Mouse (Mus musculus): ENCODE results near the gene Txnrd2. TPM values are rescaled to one million over a fixed set of nuclear protein-coding genes. Genes with fewer than 3 reads are reported as not detected.

Txnrd2 gene
- polyA plus RNA-seq, 1 experiment from 2014 or later, result 22.7 TPM

GRCm38 (mm10) chr16:18452361-18452862 is 26.2 kb downstream of the Txnrd2 start:
- Histone ChIP-seq H3K9me3 (ENCODE audit: control insufficient read depth, low read length) (no peaks in the 10 kb centered on the region), H3K36me3 (ENCODE audit: control insufficient read depth, insufficient read depth, low read length) (no peaks in the 10 kb centered on the region), H3K4me1 (ENCODE audit: control insufficient read depth, insufficient read depth, low read length) (no peaks in the 10 kb centered on the region), H3K4me3 (ENCODE audit: low read depth, low read length) (no peak overlapping the region), H3K4me2 (no peak overlapping the region), H3K27me3 (ENCODE audit: control insufficient read depth, insufficient read depth, low read length) (no peaks in the 10 kb centered on the region), H3K27ac (ENCODE audit: low read depth, low read length) (no peak overlapping the region), H3K9ac (ENCODE audit: low read length) (no peak overlapping the region)
- WGBS, result 87% methylated on average over 8 of the region's 8 CpGs
- DNase-seq (ENCODE audit: low spot score, missing footprints) (peak; percentile 60), ATAC-seq (ENCODE audit: low FRiP score) (no peak)

GRCm38 (mm10) chr16:18453846-18454245 is 27.7 kb downstream of the Txnrd2 start:
- Histone ChIP-seq H3K4me2 (no peak overlapping the region), H3K27ac (ENCODE audit: low read depth, low read length) (no peak overlapping the region), H3K9ac (ENCODE audit: low read length) (no peak overlapping the region), H3K27me3 (ENCODE audit: control insufficient read depth, insufficient read depth, low read length) (no peaks in the 10 kb centered on the region), H3K9me3 (ENCODE audit: control insufficient read depth, low read length) (no peaks in the 10 kb centered on the region), H3K4me1 (ENCODE audit: control insufficient read depth, insufficient read depth, low read length) (peaks cover 2% of the 10 kb centered on the region; the same call in 1 of the 2 replicates), H3K4me3 (ENCODE audit: low read depth, low read length) (no peak overlapping the region), H3K36me3 (ENCODE audit: control insufficient read depth, insufficient read depth, low read length) (no peaks in the 10 kb centered on the region)
- WGBS, result 39% methylated on average over 5 of the region's 5 CpGs
- ATAC-seq (ENCODE audit: low FRiP score) (peak; percentile 30; the same call in 1 of the 2 replicates), DNase-seq (ENCODE audit: low spot score, missing footprints) (peak; percentile 56)

- H3K36me3 ChIP-seq (ENCODE audit: control insufficient read depth, insufficient read depth, low read length), result no peaks in the 10 kb centered on the region
- peaks cover 17% of the 10 kb centered on the region for H3K4me1 ChIP-seq (ENCODE audit: control insufficient read depth, insufficient read depth, low read length)
- H3K4me3 ChIP-seq (ENCODE audit: low read depth, low read length), result no peak overlapping the region
- no peaks in the 10 kb centered on the region for H3K27me3 ChIP-seq (ENCODE audit: control insufficient read depth, insufficient read depth, low read length)
- H3K9ac ChIP-seq (ENCODE audit: low read length), result no peak overlapping the region
- WGBS, result 89% methylated on average over 6 of the region's 6 CpGs
- H3K9me3 ChIP-seq (ENCODE audit: control insufficient read depth, low read length), result no peaks in the 10 kb centered on the region
- no peak overlapping the region for H3K27ac ChIP-seq (ENCODE audit: low read depth, low read length)
- ATAC-seq (ENCODE audit: low FRiP score) (no peak), DNase-seq (ENCODE audit: low spot score, missing footprints) (peak; percentile 66)
- H3K4me2 ChIP-seq, result no peak overlapping the region
Observed at GRCm38 (mm10) chr16:18455407-18455806, 29.2 kb downstream of the Txnrd2 start.

GRCm38 (mm10) chr16:18458661-18459060 is 32.5 kb downstream of the Txnrd2 start:
- Histone ChIP-seq H3K4me2 (no peak overlapping the region), H3K36me3 (ENCODE audit: control insufficient read depth, insufficient read depth, low read length) (no peaks in the 10 kb centered on the region), H3K9me3 (ENCODE audit: control insufficient read depth, low read length) (no peaks in the 10 kb centered on the region), H3K4me1 (ENCODE audit: control insufficient read depth, insufficient read depth, low read length) (peaks cover 17% of the 10 kb centered on the region), H3K27me3 (ENCODE audit: control insufficient read depth, insufficient read depth, low read length) (no peaks in the 10 kb centered on the region), H3K27ac (ENCODE audit: low read depth, low read length) (no peak overlapping the region), H3K9ac (ENCODE audit: low read length) (no peak overlapping the region), H3K4me3 (ENCODE audit: low read depth, low read length) (no peak overlapping the region)
- DNase-seq (ENCODE audit: low spot score, missing footprints), result no peak
- no peak for ATAC-seq (ENCODE audit: low FRiP score)

- H3K4me1 ChIP-seq (ENCODE audit: control insufficient read depth, insufficient read depth, low read length), result peaks cover 17% of the 10 kb centered on the region
- no peak overlapping the region for H3K4me3 ChIP-seq (ENCODE audit: low read depth, low read length)
- peak; percentile 90 for DNase-seq (ENCODE audit: low spot score, missing footprints)
- H3K9me3 ChIP-seq (ENCODE audit: control insufficient read depth, low read length), result no peaks in the 10 kb centered on the region
- no peaks in the 10 kb centered on the region for H3K36me3 ChIP-seq (ENCODE audit: control insufficient read depth, insufficient read depth, low read length)
- WGBS, result 8% methylated on average over 12 of the region's 12 CpGs
- 0 out of 2 replicates have a peak, but pooled peaks have one; percentile 4 for ATAC-seq (ENCODE audit: low FRiP score)
- peak overlapping the region; percentile 47 for H3K9ac ChIP-seq (ENCODE audit: low read length)
- H3K4me2 ChIP-seq, result peak overlapping the region; percentile 32
- peak overlapping the region; percentile 51 for H3K27ac ChIP-seq (ENCODE audit: low read depth, low read length)
- H3K27me3 ChIP-seq (ENCODE audit: control insufficient read depth, insufficient read depth, low read length), result no peaks in the 10 kb centered on the region
Observed at GRCm38 (mm10) chr16:18459335-18459954, 33.3 kb downstream of the Txnrd2 start.

- no peaks in the 10 kb centered on the region for H3K36me3 ChIP-seq (ENCODE audit: control insufficient read depth, insufficient read depth, low read length)
- no peak overlapping the region for H3K4me3 ChIP-seq (ENCODE audit: low read depth, low read length)
- peak; percentile 92 for DNase-seq (ENCODE audit: low spot score, missing footprints)
Observed at GRCm38 (mm10) chr16:18459955-18460370, 33.8 kb downstream of the Txnrd2 start.

GRCm38 (mm10) chr16:18460826-18461225 is 34.6 kb downstream of the Txnrd2 start:
- Histone ChIP-seq H3K36me3 (ENCODE audit: control insufficient read depth, insufficient read depth, low read length) (no peaks in the 10 kb centered on the region), H3K4me3 (ENCODE audit: low read depth, low read length) (no peak overlapping the region), H3K9ac (ENCODE audit: low read length) (no peak overlapping the region), H3K4me1 (ENCODE audit: control insufficient read depth, insufficient read depth, low read length) (peaks cover 17% of the 10 kb centered on the region), H3K27ac (ENCODE audit: low read depth, low read length) (no peak overlapping the region), H3K9me3 (ENCODE audit: control insufficient read depth, low read length) (no peaks in the 10 kb centered on the region), H3K4me2 (no peak overlapping the region), H3K27me3 (ENCODE audit: control insufficient read depth, insufficient read depth, low read length) (no peaks in the 10 kb centered on the region)
- ATAC-seq (ENCODE audit: low FRiP score) (no peak), DNase-seq (ENCODE audit: low spot score, missing footprints) (no peak)
- 92% methylated on average over 3 of the region's 3 CpGs for WGBS

More at GRCm38 (mm10) chr16:18459955-18460370, 33.8 kb downstream of the Txnrd2 start:
- 4% methylated on average over 11 of the region's 11 CpGs for WGBS
- Histone ChIP-seq H3K4me1 (ENCODE audit: control insufficient read depth, insufficient read depth, low read length) (peaks cover 17% of the 10 kb centered on the region), H3K27me3 (ENCODE audit: control insufficient read depth, insufficient read depth, low read length) (no peaks in the 10 kb centered on the region), H3K9me3 (ENCODE audit: control insufficient read depth, low read length) (no peaks in the 10 kb centered on the region), H3K27ac (ENCODE audit: low read depth, low read length) (peak overlapping the region; percentile 51), H3K9ac (ENCODE audit: low read length) (peak overlapping the region; percentile 47), H3K4me2 (peak overlapping the region; percentile 32)
- peak; percentile 85 for ATAC-seq (ENCODE audit: low FRiP score)

GRCm38 (mm10) chr16:18462031-18462430 is 35.8 kb downstream of the Txnrd2 start:
- no peaks in the 10 kb centered on the region for H3K36me3 ChIP-seq (ENCODE audit: control insufficient read depth, insufficient read depth, low read length)
- no peak overlapping the region for H3K4me2 ChIP-seq
- no peak overlapping the region for H3K4me3 ChIP-seq (ENCODE audit: low read depth, low read length)
- DNase-seq (ENCODE audit: low spot score, missing footprints) (peak; percentile 81), ATAC-seq (ENCODE audit: low FRiP score) (no peak)
- 53% methylated on average over 9 of the region's 9 CpGs for WGBS
- H3K9me3 ChIP-seq (ENCODE audit: control insufficient read depth, low read length), result no peaks in the 10 kb centered on the region
- H3K27me3 ChIP-seq (ENCODE audit: control insufficient read depth, insufficient read depth, low read length), result no peaks in the 10 kb centered on the region
- no peak overlapping the region for H3K27ac ChIP-seq (ENCODE audit: low read depth, low read length)
- H3K9ac ChIP-seq (ENCODE audit: low read length), result no peak overlapping the region
- H3K4me1 ChIP-seq (ENCODE audit: control insufficient read depth, insufficient read depth, low read length), result peaks cover 17% of the 10 kb centered on the region

GRCm38 (mm10) chr16:18462598-18462997 is 36.4 kb downstream of the Txnrd2 start:
- Histone ChIP-seq H3K27me3 (ENCODE audit: control insufficient read depth, insufficient read depth, low read length) (no peaks in the 10 kb centered on the region), H3K4me2 (no peak overlapping the region), H3K27ac (ENCODE audit: low read depth, low read length) (no peak overlapping the region), H3K9ac (ENCODE audit: low read length) (no peak overlapping the region), H3K4me3 (ENCODE audit: low read depth, low read length) (no peak overlapping the region), H3K9me3 (ENCODE audit: control insufficient read depth, low read length) (no peaks in the 10 kb centered on the region), H3K36me3 (ENCODE audit: control insufficient read depth, insufficient read depth, low read length) (no peaks in the 10 kb centered on the region), H3K4me1 (ENCODE audit: control insufficient read depth, insufficient read depth, low read length) (peaks cover 17% of the 10 kb centered on the region)
- 60% methylated on average over 8 of the region's 8 CpGs for WGBS
- DNase-seq (ENCODE audit: low spot score, missing footprints), result peak; percentile 41
- ATAC-seq (ENCODE audit: low FRiP score), result no peak
